Mouse (Mus musculus) embryonic facial prominence, embryonic 15.5 days (tissue): Measurements from ENCODE around the gene Tmem232. TPM values are rescaled to one million over a fixed set of nuclear protein-coding genes. Genes with fewer than 3 reads are reported as not detected.
"Not testable (repeated sequence)": the region's sequence is repeated elsewhere in the genome, so short reads cannot be mapped to it uniquely, and the experiment has no call there.

Experiments used
- ATAC-seq: fragments of 200-750 bp; cut with Nextera tagmentation; 2 replicates; pipeline ENCODE4 v1.8.0; 2017; ENCODE audit warnings: low read depth, moderate TSS enrichment; ENCODE audit not compliant: insufficient number of reproducible peaks, low FRiP score, low TSS enrichment
- H3K27ac ChIP-seq: fragments of 300-500 bp; sonication (generic); replicated peaks from 2 replicates; pipeline ENCODE4 v1.5.1; 2015; ENCODE audit warnings: mild to moderate bottlenecking, inconsistent platforms
- H3K27me3 ChIP-seq: fragments of 300-500 bp; sonication (generic); 2 replicates; pipeline ENCODE4 v1.6.1; 2015; ENCODE audit warnings: inconsistent platforms
- H3K36me3 ChIP-seq: fragments of 300-500 bp; sonication (generic); 2 replicates; pipeline ENCODE4 v1.6.1; 2015; ENCODE audit warnings: mild to moderate bottlenecking, inconsistent platforms
- H3K4me1 ChIP-seq: fragments of 300-500 bp; sonication (generic); 2 replicates; pipeline ENCODE4 v1.6.1; 2015; ENCODE audit warnings: inconsistent platforms
- H3K4me2 ChIP-seq: fragments of 300-500 bp; sonication (generic); replicated peaks from 2 replicates; pipeline ENCODE4 v1.6.1; 2015; ENCODE audit warnings: mild to moderate bottlenecking, inconsistent platforms
- H3K4me3 ChIP-seq: fragments of 300-500 bp; sonication (generic); replicated peaks from 2 replicates; pipeline ENCODE4 v1.5.1; 2015; ENCODE audit warnings: mild to moderate bottlenecking, inconsistent platforms
- H3K9ac ChIP-seq: fragments of 300-500 bp; sonication (generic); 2 replicates; pipeline ENCODE4 v1.6.1; 2015; ENCODE audit warnings: inconsistent platforms
- H3K9me3 ChIP-seq: fragments of 300-500 bp; sonication (generic); replicated peaks from 2 replicates; pipeline ENCODE4 v1.6.1; 2016; ENCODE audit warnings: inconsistent platforms
- WGBS: fragments of 180-500 bp; shearing (Covaris S2); methylation state at CpG from one replicate; pipeline ENCODE4 v1.1.7; 2015; 5-methylcytosine and 5-hydroxymethylcytosine counted together
- polyA plus RNA-seq: library from polyadenylated mRNA; unstranded; fragments of >200 nt; fragmentation: Nextera tagmentation; extraction: Ambion mirVana; gene quantifications from 2 replicates; pipeline ENCODE4 v1.2.1, GENCODE M21; 2015

The Tmem232 gene
- polyA plus RNA-seq, 1 experiment from 2014 or later: 2.8 TPM

- not testable (repeated sequence) for H3K4me1 ChIP-seq, H3K9ac ChIP-seq, H3K27me3 ChIP-seq, ATAC-seq, H3K4me3 ChIP-seq, H3K36me3 ChIP-seq, H3K27ac ChIP-seq, H3K9me3 ChIP-seq, H3K4me2 ChIP-seq
These were observed 8.2 kb downstream of the Tmem232 start for GRCm38 (mm10) chr17:65532381-65532780.

- Histone ChIP-seq H3K9me3 (no peaks in the 10 kb centered on the region), H3K9ac (no peak overlapping the region), H3K27ac (no peak overlapping the region), H3K4me3 (no peak overlapping the region), H3K36me3 (no peaks in the 10 kb centered on the region), H3K4me2 (no peak overlapping the region), H3K27me3 (no peaks in the 10 kb centered on the region), H3K4me1 (0 out of 2 replicates have a peak, but pooled peaks cover 4% of the 10 kb centered on the region)
- no peak for ATAC-seq
- WGBS: 65% methylated on average over 5 of the region's 5 CpGs
These were observed 13.1 kb downstream of the Tmem232 start for GRCm38 (mm10) chr17:65527529-65527928.

GRCm38 (mm10) chr17:65513517-65513916 is 27.1 kb downstream of the Tmem232 start:
- WGBS: 61% methylated on average over 3 of the region's 3 CpGs

GRCm38 (mm10) chr17:65484654-65485053 is 55.9 kb downstream of the Tmem232 start:
- 53% methylated on average over 10 of the region's 10 CpGs for WGBS
- Histone ChIP-seq H3K27me3 (no peaks in the 10 kb centered on the region), H3K27ac (no peak overlapping the region), H3K36me3 (no peaks in the 10 kb centered on the region), H3K4me3 (no peak overlapping the region), H3K9ac (no peak overlapping the region), H3K4me1 (no peaks in the 10 kb centered on the region), H3K9me3 (no peaks in the 10 kb centered on the region), H3K4me2 (no peak overlapping the region)
- no peak for ATAC-seq

More at GRCm38 (mm10) chr17:65513517-65513916, 27.1 kb downstream of the Tmem232 start:
- Histone ChIP-seq H3K4me2 (no peak overlapping the region), H3K9ac (no peak overlapping the region), H3K4me3 (no peak overlapping the region), H3K4me1 (no peaks in the 10 kb centered on the region), H3K27me3 (no peaks in the 10 kb centered on the region), H3K36me3 (no peaks in the 10 kb centered on the region), H3K27ac (no peak overlapping the region), H3K9me3 (no peaks in the 10 kb centered on the region)
- no peak for ATAC-seq

- H3K9ac ChIP-seq: no peak overlapping the region
- 74% methylated on average over 10 of the region's 10 CpGs for WGBS
- no peaks in the 10 kb centered on the region for H3K4me1 ChIP-seq
- H3K36me3 ChIP-seq: no peaks in the 10 kb centered on the region
- no peak overlapping the region for H3K4me2 ChIP-seq
- no peaks in the 10 kb centered on the region for H3K27me3 ChIP-seq
- no peak for ATAC-seq
- no peak overlapping the region for H3K4me3 ChIP-seq
- no peak overlapping the region for H3K27ac ChIP-seq
- H3K9me3 ChIP-seq: no peaks in the 10 kb centered on the region
These were observed 63.8 kb downstream of the Tmem232 start for GRCm38 (mm10) chr17:65476747-65477146.

GRCm38 (mm10) chr17:65450818-65451217 is 89.8 kb downstream of the Tmem232 start:
- H3K4me1 ChIP-seq: no peaks in the 10 kb centered on the region
- no peak overlapping the region for H3K4me2 ChIP-seq
- no peaks in the 10 kb centered on the region for H3K27me3 ChIP-seq
- no peak overlapping the region for H3K4me3 ChIP-seq
- H3K9me3 ChIP-seq: no peaks in the 10 kb centered on the region
- no peak overlapping the region for H3K27ac ChIP-seq
- no peak overlapping the region for H3K9ac ChIP-seq
- no peaks in the 10 kb centered on the region for H3K36me3 ChIP-seq
- no peak for ATAC-seq

GRCm38 (mm10) chr17:65437906-65438305 is 102.7 kb downstream of the Tmem232 start:
- not testable (repeated sequence) for H3K27me3 ChIP-seq, H3K4me3 ChIP-seq, H3K9ac ChIP-seq, H3K9me3 ChIP-seq, H3K4me1 ChIP-seq, H3K4me2 ChIP-seq, H3K27ac ChIP-seq, ATAC-seq, H3K36me3 ChIP-seq
- 86% methylated on average over 12 of the region's 12 CpGs for WGBS

GRCm38 (mm10) chr17:65419124-65419523 is 121.5 kb downstream of the Tmem232 start:
- Histone ChIP-seq H3K9ac (no peak overlapping the region), H3K9me3 (no peaks in the 10 kb centered on the region), H3K27me3 (no peaks in the 10 kb centered on the region), H3K4me1 (no peaks in the 10 kb centered on the region), H3K36me3 (no peaks in the 10 kb centered on the region), H3K4me3 (no peak overlapping the region), H3K4me2 (no peak overlapping the region), H3K27ac (no peak overlapping the region)
- ATAC-seq: no peak

GRCm38 (mm10) chr17:65405309-65405708 is 135.3 kb downstream of the Tmem232 start:
- ATAC-seq: no peak
- Histone ChIP-seq H3K9ac (no peak overlapping the region), H3K4me2 (no peak overlapping the region), H3K27me3 (no peaks in the 10 kb centered on the region), H3K4me1 (no peaks in the 10 kb centered on the region), H3K4me3 (no peak overlapping the region), H3K36me3 (no peaks in the 10 kb centered on the region), H3K9me3 (no peaks in the 10 kb centered on the region), H3K27ac (no peak overlapping the region)
- 63% methylated on average over 9 of the region's 9 CpGs for WGBS

GRCm38 (mm10) chr17:65400914-65401313 is 139.7 kb downstream of the Tmem232 start:
- no peak overlapping the region for H3K27ac ChIP-seq
- no peaks in the 10 kb centered on the region for H3K4me1 ChIP-seq
- no peak overlapping the region for H3K9ac ChIP-seq
- no peak overlapping the region for H3K4me2 ChIP-seq
- no peak overlapping the region for H3K4me3 ChIP-seq
- no peaks in the 10 kb centered on the region for H3K36me3 ChIP-seq
- H3K27me3 ChIP-seq: no peaks in the 10 kb centered on the region
- WGBS: 61% methylated on average over 1 of the region's 1 CpGs
- no peaks in the 10 kb centered on the region for H3K9me3 ChIP-seq
- ATAC-seq: no peak

GRCm38 (mm10) chr17:65384411-65384962 is 156.1 kb downstream of the Tmem232 start:
- Histone ChIP-seq H3K4me2 (no peak overlapping the region), H3K27me3 (no peaks in the 10 kb centered on the region), H3K27ac (no peak overlapping the region), H3K9me3 (no peaks in the 10 kb centered on the region), H3K9ac (no peak overlapping the region), H3K4me1 (no peaks in the 10 kb centered on the region), H3K4me3 (no peak overlapping the region), H3K36me3 (no peaks in the 10 kb centered on the region)
- ATAC-seq: no peak
- 80% methylated on average over 9 of the region's 9 CpGs for WGBS

GRCm38 (mm10) chr17:65370034-65370780 is 170.4 kb downstream of the Tmem232 start:
- no peak overlapping the region for H3K4me2 ChIP-seq
- WGBS: 47% methylated on average over 7 of the region's 7 CpGs
- H3K4me1 ChIP-seq: no peaks in the 10 kb centered on the region
- no peaks in the 10 kb centered on the region for H3K36me3 ChIP-seq
- peaks cover 4% of the 10 kb centered on the region; the same call in 1 of the 2 replicates for H3K9me3 ChIP-seq
- no peak overlapping the region for H3K4me3 ChIP-seq
- H3K27me3 ChIP-seq: no peaks in the 10 kb centered on the region
- H3K9ac ChIP-seq: no peak overlapping the region
- no peak overlapping the region for H3K27ac ChIP-seq
- no peak for ATAC-seq
